Mouse (Mus musculus) megakaryocyte progenitor cell, adult 5-6 weeks (primary cell): ENCODE data around the gene F2. TPM values are rescaled to one million over a fixed set of nuclear protein-coding genes. Genes with fewer than 3 reads are reported as not detected.

Source experiments
- ATAC-seq: replicated peaks from 2 replicates; pipeline ENCODE4 v1.8.0; 2016; ENCODE audit warnings: mild to moderate bottlenecking, moderate TSS enrichment, inconsistent platforms; ENCODE audit not compliant: poor library complexity
- total RNA-seq, 2 experiments: library from RNA; stranded (forward) in 1 of 2; stranded (reverse) in 1 of 2; fragments of 157-497, 149-512 nt in 1 of 2; fragments of 200-1000 nt in 1 of 2; gene quantifications; 2 replicates each; pipeline versions ENCODE4 v1.2.3 to v1.2.4; 2015 to 2017

Gene F2
- total RNA-seq, 2 experiments from 2014 or later, result not detected

DNA sequence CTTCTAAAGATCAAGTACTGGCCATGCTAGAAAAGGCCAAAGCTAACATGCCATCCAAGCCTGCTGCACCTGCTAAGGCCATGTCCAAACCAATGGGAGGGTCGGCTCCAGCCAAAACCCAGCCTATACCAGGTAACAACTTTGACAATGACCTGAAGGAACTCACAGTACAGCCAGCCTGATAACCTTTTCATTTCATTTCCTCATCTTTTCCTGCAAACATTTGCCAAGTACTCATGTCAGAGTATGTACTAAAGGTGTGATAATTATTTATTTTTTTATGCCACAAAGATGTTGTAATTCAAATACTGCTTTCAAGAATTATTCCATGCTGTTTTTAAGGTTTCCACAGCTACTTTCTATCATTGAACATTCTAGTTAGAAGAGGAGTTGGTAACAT, 50.0 kb downstream of the F2 start:
- no peak for ATAC-seq

DNA sequence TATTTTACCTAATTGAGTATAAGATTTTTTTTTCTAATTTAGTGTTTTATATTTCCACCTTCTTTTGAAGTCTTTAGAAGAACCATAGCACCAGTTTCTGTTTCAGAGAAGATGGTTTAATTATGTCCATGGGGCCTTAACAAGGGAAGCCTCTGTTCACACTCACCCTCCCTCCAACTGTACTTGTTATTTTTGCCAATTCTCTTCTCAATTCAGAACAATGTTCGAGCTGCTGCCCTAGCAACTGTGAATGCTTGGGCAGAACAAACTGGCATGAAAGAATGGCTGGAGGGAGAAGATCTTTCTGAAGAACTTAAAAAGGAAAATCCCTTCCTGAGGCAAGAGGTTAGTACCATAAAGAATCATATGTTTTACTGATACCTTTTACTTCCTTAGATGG, 55.3 kb downstream of the F2 start:
- ATAC-seq, result no peak

Other genes with a start within 250 kb of the F2 start
- 15.2 and 15.3 TPM in 2 replicates for gene 1110051M20Rik, start 191.7 kb downstream of the F2 start, total RNA-seq (2015)
- gene 1110051M20Rik, start 191.7 kb downstream of the F2 start, total RNA-seq (2017), result 4.8 and 5.8 TPM in 2 replicates
- 1.9 TPM in 2 replicates for gene Lrp4, start 178.9 kb downstream of the F2 start, total RNA-seq (2015)
- gene Lrp4, start 178.9 kb downstream of the F2 start, total RNA-seq (2017), result 2.7 and 3.8 TPM in 2 replicates
- 77.0 and 79.1 TPM in 2 replicates for gene Ckap5, start 109.7 kb downstream of the F2 start, total RNA-seq (2015)
- gene Ckap5, start 109.7 kb downstream of the F2 start, total RNA-seq (2017), result 94.5 and 102 TPM in 2 replicates
- 4.9 and 5.2 TPM in 2 replicates for gene Zfp408, start 13.4 kb upstream of the F2 start, total RNA-seq (2015)
- gene Zfp408, start 13.4 kb upstream of the F2 start, total RNA-seq (2017), result 9.2 and 11.1 TPM in 2 replicates
- 66.3 and 67.1 TPM in 2 replicates for gene Arhgap1, start 13.4 kb upstream of the F2 start, total RNA-seq (2015)
- 45.0 and 58.6 TPM in 2 replicates for gene Arhgap1, start 13.4 kb upstream of the F2 start, total RNA-seq (2017)
- gene Atg13, start 74.2 kb upstream of the F2 start, total RNA-seq (2015), result 24.0 and 25.0 TPM in 2 replicates
- gene Atg13, start 74.2 kb upstream of the F2 start, total RNA-seq (2017), result 5.7 and 10.1 TPM in 2 replicates
- 4.6 and 7.7 TPM in 2 replicates for gene Harbi1, start 74.4 kb upstream of the F2 start, total RNA-seq (2015)
- gene Harbi1, start 74.4 kb upstream of the F2 start, total RNA-seq (2017), result 20.6 and 24.2 TPM in 2 replicates
- gene Ambra1, start 93.7 kb upstream of the F2 start, total RNA-seq (2015), result 23.7 and 25.5 TPM in 2 replicates
- gene Ambra1, start 93.7 kb upstream of the F2 start, total RNA-seq (2017), result 19.1 and 30.6 TPM in 2 replicates